Mouse (Mus musculus): Measurements from ENCODE around the gene Rab5c. TPM values are rescaled to one million over a fixed set of nuclear protein-coding genes. Genes with fewer than 3 reads are reported as not detected.

Rab5c gene
- polyA plus RNA-seq, 1 experiment from 2014 or later = 13.0 TPM

DNA sequence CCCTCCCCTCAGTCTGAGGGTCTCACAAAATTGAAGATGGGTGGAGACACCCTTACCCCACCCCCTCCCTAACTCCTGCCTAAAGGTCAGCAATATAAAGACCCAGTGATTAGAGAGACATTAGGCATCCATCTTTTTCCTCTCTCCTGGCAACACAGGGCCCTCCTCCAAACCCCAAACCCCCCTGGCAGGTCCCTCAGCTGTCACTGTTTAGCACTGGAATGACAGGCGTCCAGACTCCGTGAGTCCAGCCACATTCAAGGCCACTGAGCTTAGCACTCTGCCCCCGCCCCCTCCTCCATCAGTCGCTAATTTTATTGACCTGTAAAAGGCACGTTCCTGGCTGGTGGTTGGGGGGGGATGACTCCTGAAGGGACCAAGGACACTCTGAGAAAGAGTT, 44.9 kb downstream of the Rab5c start:
- Histone ChIP-seq H3K4me2 (no peak overlapping the region), H3K27me3 (peaks cover 30% of the 10 kb centered on the region)
- 28% methylated on average over 5 of the region's 5 CpGs for WGBS

DNA sequence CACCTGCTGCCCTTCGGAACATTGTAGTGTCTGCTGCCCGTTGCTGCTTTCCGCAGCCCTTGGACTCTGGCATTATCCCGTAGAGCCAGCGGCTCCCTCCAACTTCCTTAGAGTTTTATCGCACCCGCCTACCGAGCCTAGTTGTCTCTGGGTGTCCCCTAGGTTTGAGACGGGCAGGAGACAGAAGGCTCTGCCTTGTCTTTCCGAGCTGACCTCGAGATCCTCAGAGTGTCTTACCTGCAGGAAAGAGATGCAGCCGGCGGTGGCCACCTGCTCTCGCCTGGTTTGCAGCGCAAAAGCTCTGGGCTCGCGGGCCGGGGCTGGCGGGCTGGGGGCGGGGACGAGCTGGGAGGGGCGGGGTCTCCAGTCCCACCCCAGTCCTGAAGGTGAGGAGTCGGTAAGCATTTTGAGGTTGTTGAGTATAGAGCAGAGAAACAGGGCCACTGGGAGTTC, 45.8 kb downstream of the Rab5c start, which contains the start of gene Zfp385c:
Zfp385c (minus strand) TSS at position 292 of the 453 bp plus-strand sequence.
- Histone ChIP-seq H3K27ac (no peak within 1 kb of the TSS), H3K36me3 (no peaks in the 10 kb centered on the region), H3K4me3 (peak within 1 kb of the TSS; percentile 38), H3K9ac (0 out of 2 replicates have a peak within 1 kb of the TSS, but pooled peaks have one; percentile 12), H3K4me2 (peak within 1 kb of the TSS; percentile 67), H3K27me3 (peaks cover 30% of the 10 kb centered on the region), H3K9me3 (replicated peaks) (no peaks in the 10 kb centered on the region), H3K4me1 (replicated peaks) (peaks cover 10% of the 10 kb centered on the region)
- WGBS = 1% methylated on average over 23 of the region's 23 CpGs
- no peak for ATAC-seq (replicated peaks; ENCODE audit: insufficient number of reproducible peaks, insufficient read depth, low FRiP score, low read depth)

More for the DNA sequence above, 44.9 kb downstream of the Rab5c start:
- Histone ChIP-seq H3K27ac (no peak overlapping the region), H3K9me3 (replicated peaks) (no peaks in the 10 kb centered on the region), H3K4me3 (no peak overlapping the region), H3K4me1 (replicated peaks) (peaks cover 10% of the 10 kb centered on the region), H3K9ac (no peak overlapping the region), H3K36me3 (no peaks in the 10 kb centered on the region)
- ATAC-seq (replicated peaks; ENCODE audit: insufficient number of reproducible peaks, insufficient read depth, low FRiP score, low read depth) = no peak

DNA sequence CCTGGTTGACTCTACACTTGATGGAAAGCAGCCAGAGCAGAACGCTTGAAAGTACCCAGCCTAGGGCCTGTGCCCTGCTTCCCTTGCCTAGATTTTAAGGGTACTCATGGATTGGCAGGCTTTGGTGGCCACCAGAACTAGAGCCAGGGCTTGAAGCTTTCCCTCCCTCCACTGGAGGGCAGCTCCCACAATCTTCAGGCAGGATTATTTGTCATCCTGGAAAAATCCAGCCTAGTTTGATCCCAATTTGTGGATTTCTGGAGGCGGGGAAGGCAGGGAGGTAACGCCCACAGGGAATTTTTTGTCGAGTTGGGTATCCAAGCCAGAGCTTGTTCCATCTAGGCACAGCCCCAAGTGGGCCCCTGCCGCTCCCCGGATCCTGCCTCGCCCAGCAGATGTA, 47.6 kb downstream of the Rab5c start:
- Histone ChIP-seq H3K9me3 (replicated peaks) (no peaks in the 10 kb centered on the region), H3K9ac (no peak overlapping the region), H3K27me3 (peaks cover 30% of the 10 kb centered on the region), H3K36me3 (no peaks in the 10 kb centered on the region), H3K4me3 (no peak overlapping the region), H3K4me2 (no peak overlapping the region), H3K27ac (no peak overlapping the region), H3K4me1 (replicated peaks) (peaks cover 10% of the 10 kb centered on the region)
- no peak for ATAC-seq (replicated peaks; ENCODE audit: insufficient number of reproducible peaks, insufficient read depth, low FRiP score, low read depth)
- 66% methylated on average over 7 of the region's 7 CpGs for WGBS

DNA sequence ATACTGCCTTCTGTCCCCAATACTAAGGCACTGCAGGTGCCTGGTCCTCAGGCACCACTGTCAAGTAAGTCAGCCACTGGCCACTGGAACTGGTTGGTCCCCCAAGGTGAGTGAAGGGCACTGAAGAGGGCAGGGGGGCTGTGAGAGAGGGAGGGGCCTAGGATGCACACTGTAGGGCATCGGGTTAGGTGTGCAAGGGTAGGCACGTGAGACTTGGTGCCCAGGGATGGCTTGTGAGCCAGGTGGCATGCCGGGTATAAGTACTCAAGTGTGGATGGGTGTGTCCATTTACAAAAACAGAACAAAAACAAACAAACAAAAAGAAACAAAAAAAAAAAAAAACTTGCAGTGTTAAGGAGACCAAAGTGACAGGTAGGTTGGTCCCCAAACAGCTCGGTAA, 49.6 kb downstream of the Rab5c start:
- peaks cover 11% of the 10 kb centered on the region for H3K4me1 ChIP-seq (replicated peaks)
- H3K9me3 ChIP-seq (replicated peaks) = no peaks in the 10 kb centered on the region
- ATAC-seq (replicated peaks; ENCODE audit: insufficient number of reproducible peaks, insufficient read depth, low FRiP score, low read depth) = no peak
- WGBS = 76% methylated on average over 4 of the region's 4 CpGs
- no peak overlapping the region for H3K4me3 ChIP-seq
- H3K27me3 ChIP-seq = peaks cover 26% of the 10 kb centered on the region
- no peak overlapping the region for H3K4me2 ChIP-seq
- H3K27ac ChIP-seq = no peak overlapping the region
- H3K36me3 ChIP-seq = no peaks in the 10 kb centered on the region
- H3K9ac ChIP-seq = no peak overlapping the region

DNA sequence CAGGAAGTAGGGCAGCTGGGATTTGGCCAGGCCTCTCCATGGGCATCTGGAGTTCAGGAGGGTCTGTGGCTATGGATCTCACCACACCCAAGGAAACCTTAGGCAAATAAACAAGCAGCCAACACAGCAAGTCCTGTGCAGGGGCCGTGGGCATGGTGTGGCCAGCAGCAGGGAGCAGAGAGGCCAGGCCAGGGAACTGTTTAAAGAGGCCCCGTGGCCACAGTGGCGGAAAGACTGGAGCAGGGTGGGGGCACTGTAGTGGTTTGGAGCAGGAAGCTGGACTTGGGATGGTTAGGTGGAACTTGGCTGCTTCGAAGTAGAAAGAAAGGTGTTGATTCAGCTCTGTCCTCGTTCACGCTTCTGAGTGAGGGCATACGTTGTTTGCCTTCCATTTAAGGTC, 50.8 kb downstream of the Rab5c start:
- Histone ChIP-seq H3K36me3 (no peaks in the 10 kb centered on the region), H3K4me2 (no peak overlapping the region), H3K27me3 (peaks cover 14% of the 10 kb centered on the region), H3K9ac (no peak overlapping the region), H3K27ac (no peak overlapping the region), H3K4me1 (replicated peaks) (peaks cover 12% of the 10 kb centered on the region; the same call in 1 of the 2 replicates), H3K4me3 (no peak overlapping the region), H3K9me3 (replicated peaks) (no peaks in the 10 kb centered on the region)
- ATAC-seq (replicated peaks; ENCODE audit: insufficient number of reproducible peaks, insufficient read depth, low FRiP score, low read depth) = no peak
- WGBS = 70% methylated on average over 7 of the region's 7 CpGs

DNA sequence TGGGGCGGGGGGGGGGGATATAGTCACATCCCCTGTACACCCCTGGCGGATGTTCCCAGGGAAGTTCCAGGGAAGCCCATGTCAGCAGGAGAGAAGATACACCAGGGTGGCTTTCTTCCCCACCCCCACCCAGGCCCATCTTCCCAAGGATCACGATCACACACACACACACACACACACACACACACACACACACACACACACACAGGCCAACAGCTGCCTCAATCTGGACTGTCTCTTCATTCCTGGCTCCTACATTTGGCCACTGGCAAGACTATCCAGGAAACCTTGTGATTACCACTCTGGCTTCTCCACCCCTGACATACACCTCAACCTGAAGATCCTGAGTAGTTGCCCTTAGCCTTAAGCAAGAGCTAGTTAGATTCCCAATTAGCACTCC, 52.6 kb downstream of the Rab5c start:
- H3K9me3 ChIP-seq (replicated peaks) = no peaks in the 10 kb centered on the region
- no peak for ATAC-seq (replicated peaks; ENCODE audit: insufficient number of reproducible peaks, insufficient read depth, low FRiP score, low read depth)
- no peak overlapping the region for H3K4me2 ChIP-seq
- no peak overlapping the region for H3K4me3 ChIP-seq
- no peaks in the 10 kb centered on the region for H3K36me3 ChIP-seq
- H3K4me1 ChIP-seq (replicated peaks) = peaks cover 7% of the 10 kb centered on the region
- H3K27ac ChIP-seq = no peak overlapping the region
- WGBS = 71% methylated on average over 3 of the region's 3 CpGs
- no peak overlapping the region for H3K9ac ChIP-seq
- H3K27me3 ChIP-seq = no peaks in the 10 kb centered on the region

DNA sequence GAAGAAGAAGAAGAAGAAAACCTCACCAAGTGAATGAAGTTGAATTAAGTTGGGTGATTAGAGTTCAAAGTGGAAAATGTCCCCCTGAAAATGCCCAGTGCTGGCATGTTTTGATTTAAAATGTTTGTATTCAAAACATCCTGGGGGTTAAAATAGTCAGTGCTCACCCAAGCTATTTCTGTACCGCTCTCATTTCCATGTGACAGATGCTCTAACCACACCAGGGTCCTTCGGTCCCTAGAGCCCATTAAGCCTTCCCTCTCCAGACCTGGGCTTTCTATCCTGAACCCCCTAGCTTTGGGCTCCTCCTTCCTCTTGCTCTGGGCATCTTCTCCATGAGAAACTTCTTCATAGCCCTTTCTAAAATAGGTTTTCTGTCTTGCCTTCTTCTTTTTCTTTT, 53.9 kb downstream of the Rab5c start:
- Histone ChIP-seq H3K4me3 (no peak overlapping the region), H3K27me3 (no peaks in the 10 kb centered on the region), H3K4me2 (no peak overlapping the region), H3K36me3 (no peaks in the 10 kb centered on the region), H3K27ac (no peak overlapping the region), H3K4me1 (replicated peaks) (peaks cover 7% of the 10 kb centered on the region), H3K9ac (no peak overlapping the region), H3K9me3 (replicated peaks) (no peaks in the 10 kb centered on the region)
- ATAC-seq (replicated peaks; ENCODE audit: insufficient number of reproducible peaks, insufficient read depth, low FRiP score, low read depth) = no peak
- 46% methylated on average over 2 of the region's 2 CpGs for WGBS

DNA sequence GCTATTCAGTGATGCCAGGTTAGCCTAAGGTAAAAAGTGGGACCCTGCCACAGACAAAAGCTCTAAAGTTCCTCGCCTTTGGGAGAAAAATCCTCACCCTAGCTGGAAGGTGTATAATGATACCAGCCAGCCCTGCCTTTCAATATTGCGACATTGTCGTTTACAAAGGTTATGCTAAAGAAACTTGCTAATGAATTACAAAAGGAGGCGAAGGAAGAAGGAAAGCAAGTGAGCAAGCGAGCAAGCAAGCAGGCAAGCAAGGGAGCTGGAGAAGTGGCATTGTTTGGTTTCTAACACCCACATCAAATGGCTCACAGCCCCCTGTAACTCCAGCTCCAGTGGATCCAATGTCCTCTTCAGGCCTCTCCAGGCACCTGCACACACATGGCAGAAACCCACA, 55.5 kb downstream of the Rab5c start:
- H3K4me1 ChIP-seq (replicated peaks) = peaks cover 8% of the 10 kb centered on the region
- 82% methylated on average over 5 of the region's 5 CpGs for WGBS
- H3K9me3 ChIP-seq (replicated peaks) = no peaks in the 10 kb centered on the region
- no peak overlapping the region for H3K4me2 ChIP-seq
- no peaks in the 10 kb centered on the region for H3K27me3 ChIP-seq
- no peak overlapping the region for H3K4me3 ChIP-seq
- no peak for ATAC-seq (replicated peaks; ENCODE audit: insufficient number of reproducible peaks, insufficient read depth, low FRiP score, low read depth)
- H3K36me3 ChIP-seq = no peaks in the 10 kb centered on the region
- H3K9ac ChIP-seq = no peak overlapping the region
- no peak overlapping the region for H3K27ac ChIP-seq

DNA sequence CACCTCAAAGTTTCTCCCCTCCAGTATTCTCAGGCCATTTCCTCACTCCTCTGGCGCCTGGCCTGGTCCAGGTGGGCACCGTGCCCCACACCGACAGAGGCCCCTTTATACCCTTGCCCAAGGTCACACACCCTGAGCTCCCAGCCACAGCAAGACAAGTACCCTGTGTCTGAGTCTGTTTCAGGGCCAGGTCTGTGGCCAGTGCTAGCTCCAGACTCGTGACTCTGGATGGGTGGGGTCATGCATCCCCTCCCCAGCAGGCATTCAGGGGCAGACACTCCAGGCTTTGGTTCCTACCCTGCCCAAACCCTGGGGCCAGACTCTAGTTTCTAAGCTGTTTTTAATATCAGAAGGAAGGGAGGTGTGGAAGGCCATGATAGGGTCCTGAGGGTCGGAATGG, 56.2 kb downstream of the Rab5c start:
- Histone ChIP-seq H3K4me3 (no peak overlapping the region), H3K4me2 (no peak overlapping the region), H3K27me3 (no peaks in the 10 kb centered on the region), H3K9ac (no peak overlapping the region), H3K4me1 (replicated peaks) (peaks cover 10% of the 10 kb centered on the region), H3K36me3 (no peaks in the 10 kb centered on the region), H3K27ac (no peak overlapping the region), H3K9me3 (replicated peaks) (no peaks in the 10 kb centered on the region)
- no peak for ATAC-seq (replicated peaks; ENCODE audit: insufficient number of reproducible peaks, insufficient read depth, low FRiP score, low read depth)
- 59% methylated on average over 5 of the region's 5 CpGs for WGBS

DNA sequence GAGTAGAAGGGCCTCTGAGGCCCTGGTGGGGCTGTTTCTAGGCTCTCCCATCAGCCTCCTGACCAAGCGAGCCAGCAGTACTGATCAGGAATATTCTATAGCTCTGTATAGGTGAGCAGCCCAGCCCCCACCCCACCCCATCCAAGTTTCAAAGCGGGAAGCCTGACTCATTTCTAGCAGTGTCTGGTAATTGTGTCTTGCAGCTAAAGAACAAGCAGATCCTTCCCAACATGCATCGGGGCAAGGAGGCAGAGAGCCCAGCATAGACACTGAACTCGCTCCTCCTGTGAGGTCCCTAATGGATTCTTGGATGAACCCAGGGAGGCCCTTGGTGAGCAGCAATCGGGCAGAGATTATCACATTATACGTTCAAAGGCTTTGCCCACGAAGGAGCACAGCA, 60.2 kb downstream of the Rab5c start:
- H3K27ac ChIP-seq = no peak overlapping the region
- no peak for ATAC-seq (replicated peaks; ENCODE audit: insufficient number of reproducible peaks, insufficient read depth, low FRiP score, low read depth)
- no peak overlapping the region for H3K9ac ChIP-seq

DNA sequence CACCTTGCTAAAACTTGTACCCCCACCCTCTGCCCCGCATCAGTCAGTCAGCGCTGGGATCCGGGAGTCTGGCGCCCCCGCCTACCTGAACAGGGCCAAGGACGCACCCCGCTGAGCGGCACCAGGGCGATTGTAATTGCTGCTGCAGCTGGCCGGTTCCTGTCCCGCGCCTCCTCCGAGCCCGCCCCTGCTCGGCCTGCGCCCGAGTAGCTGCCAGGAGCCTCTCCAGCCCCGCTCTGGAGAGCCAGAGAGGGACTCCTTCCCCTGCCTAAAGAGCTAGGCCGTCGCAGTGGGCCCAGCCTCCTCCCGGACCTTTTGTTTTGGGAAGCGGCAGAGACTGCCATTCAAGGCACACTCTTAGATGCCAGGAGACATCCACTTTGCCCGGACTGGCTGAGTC, 64.8 kb downstream of the Rab5c start:
- H3K36me3 ChIP-seq = no peaks in the 10 kb centered on the region
- no peak for ATAC-seq (replicated peaks; ENCODE audit: insufficient number of reproducible peaks, insufficient read depth, low FRiP score, low read depth)
- H3K4me3 ChIP-seq = 0 out of 2 replicates have a peak overlapping the region, but pooled peaks have one; percentile 3
- H3K4me1 ChIP-seq (replicated peaks) = peaks cover 21% of the 10 kb centered on the region
- 6% methylated on average over 23 of the region's 23 CpGs for WGBS
- peak overlapping the region; percentile 14; the same call in 1 of the 2 replicates for H3K9ac ChIP-seq
- no peak overlapping the region for H3K27ac ChIP-seq
- peaks cover 16% of the 10 kb centered on the region for H3K27me3 ChIP-seq
- peak overlapping the region; percentile 45 for H3K4me2 ChIP-seq
- H3K9me3 ChIP-seq (replicated peaks) = no peaks in the 10 kb centered on the region

More for the DNA sequence above, 60.2 kb downstream of the Rab5c start:
- H3K27me3 ChIP-seq = peaks cover 13% of the 10 kb centered on the region; the same call in 1 of the 2 replicates
- H3K4me1 ChIP-seq (replicated peaks) = peaks cover 13% of the 10 kb centered on the region
- H3K36me3 ChIP-seq = no peaks in the 10 kb centered on the region
- H3K4me3 ChIP-seq = no peak overlapping the region
- no peak overlapping the region for H3K4me2 ChIP-seq
- no peaks in the 10 kb centered on the region for H3K9me3 ChIP-seq (replicated peaks)
- 51% methylated on average over 7 of the region's 7 CpGs for WGBS

DNA sequence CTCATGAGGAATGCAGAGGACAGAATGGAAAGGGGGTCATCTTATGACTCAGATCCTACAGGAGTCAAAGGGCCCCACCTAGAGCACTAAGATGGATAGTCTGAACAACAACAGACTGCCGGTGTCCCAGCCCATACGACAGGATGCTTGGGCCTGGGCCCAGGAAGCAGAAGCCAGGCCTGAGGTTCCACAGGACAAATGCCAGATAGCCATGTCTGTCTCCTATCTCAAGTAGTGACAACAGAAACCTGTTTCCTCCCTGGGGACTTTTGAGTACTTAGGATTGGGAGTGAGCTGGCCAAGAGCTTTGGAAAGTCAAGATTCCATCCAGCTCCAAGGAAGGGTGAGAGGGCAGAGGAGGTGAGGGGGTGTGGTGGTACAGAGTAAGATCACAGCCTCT, 66.1 kb downstream of the Rab5c start:
- no peaks in the 10 kb centered on the region for H3K36me3 ChIP-seq
- 0 out of 2 replicates have a peak, but pooled peaks have one; percentile 18 for ATAC-seq (replicated peaks; ENCODE audit: insufficient number of reproducible peaks, insufficient read depth, low FRiP score, low read depth)
- 19% methylated on average over 2 of the region's 2 CpGs for WGBS
- no peak overlapping the region for H3K27ac ChIP-seq
- no peak overlapping the region for H3K4me3 ChIP-seq
- H3K9ac ChIP-seq = no peak overlapping the region
- no peaks in the 10 kb centered on the region for H3K9me3 ChIP-seq (replicated peaks)
- H3K4me1 ChIP-seq (replicated peaks) = peaks cover 18% of the 10 kb centered on the region
- H3K27me3 ChIP-seq = peaks cover 16% of the 10 kb centered on the region
- no peak overlapping the region for H3K4me2 ChIP-seq

All from heart, embryonic 15.5 days (tissue).